Mouse (Mus musculus) cerebellum, adult 2 months (tissue): ENCODE measurements at regions not wholly inside any gene's neighbourhood (a gene's known extent, or its start where the extent isn't known, plus 50 kb on each side); places are given as distances from the start of the nearest gene placed in this dataset.

Experiments used
- DNase-seq, 2 experiments: peaks; one replicate each; pipeline ENCODE4 v3.0.0; 2021
- H3K27ac ChIP-seq: fragments of 200-500 bp; 2 replicates; pipeline ENCODE4 v1.5.1; 2012; ENCODE audit warnings: low read length, control low read depth, inconsistent platforms; ENCODE audit not compliant: insufficient read depth
- H3K27me3 ChIP-seq: fragments of 200-500 bp; 2 replicates; pipeline ENCODE4 v1.6.1; 2012; ENCODE audit warnings: inconsistent platforms, mild to moderate bottlenecking, low read length, moderate library complexity; ENCODE audit not compliant: control insufficient read depth, insufficient read depth
- H3K4me1 ChIP-seq: fragments of 200-500 bp; 2 replicates; pipeline ENCODE4 v1.6.1; 2011; ENCODE audit warnings: low read length; ENCODE audit not compliant: control insufficient read depth, insufficient read depth
- H3K4me3 ChIP-seq: fragments of 200-500 bp; replicated peaks from 2 replicates; pipeline ENCODE3; 2011; ENCODE audit warnings: mild to moderate bottlenecking, low read depth, low read length, control low read depth; ENCODE audit not compliant: insufficient read depth
- CTCF ChIP-seq: fragments of 200-500 bp; IDR thresholded peaks from 2 replicates; pipeline ENCODE4 v1.5.1; 2011; ENCODE audit warnings: low read depth, mild to moderate bottlenecking, control low read depth, low read length, moderate library complexity, borderline replicate concordance; ENCODE audit not compliant: insufficient read depth
- POLR2A ChIP-seq: fragments of 200-500 bp; IDR thresholded peaks from 2 replicates; pipeline ENCODE4 v1.6.1; 2011; ENCODE audit warnings: low read length, control low read depth, borderline replicate concordance; ENCODE audit not compliant: insufficient read depth
- WGBS: fragments of 180-500 bp; shearing (Covaris S2); methylation state at CpG from one replicate; pipeline ENCODE4 v1.1.7; 2018; 5-methylcytosine and 5-hydroxymethylcytosine counted together

- no peaks in the 10 kb centered on the region for H3K27me3 ChIP-seq
- TF ChIP-seq POLR2A (no peak), CTCF (no peak)
- 80% methylated on average over 8 of the region's 8 CpGs for WGBS
- H3K4me3 ChIP-seq, result no peak overlapping the region
- no peak for DNase-seq
- peaks cover 5% of the 10 kb centered on the region; the same call in 1 of the 2 replicates for H3K4me1 ChIP-seq
- no peak overlapping the region for H3K27ac ChIP-seq
Observed at GRCm38 (mm10) chr4:125318293-125318692, 172.2 kb upstream of the Grik3 start.

GRCm38 (mm10) chr4:125316876-125317275, 173.6 kb upstream of the Grik3 start:
- no peak for TF ChIP-seq POLR2A
- no peak for TF ChIP-seq CTCF
- Histone ChIP-seq H3K4me1 (peaks cover 5% of the 10 kb centered on the region; the same call in 1 of the 2 replicates), H3K27me3 (no peaks in the 10 kb centered on the region), H3K4me3 (no peak overlapping the region), H3K27ac (no peak overlapping the region)
- 73% methylated on average over 3 of the region's 3 CpGs for WGBS
- DNase-seq, result no peak

- TF ChIP-seq CTCF (no peak), POLR2A (no peak)
- H3K27ac ChIP-seq, result no peak overlapping the region
- 6% methylated on average over 6 of the region's 6 CpGs for WGBS
Observed at GRCm38 (mm10) chr4:125315818-125316217, 174.7 kb upstream of the Grik3 start.

GRCm38 (mm10) chr4:125313892-125314291, 176.6 kb upstream of the Grik3 start:
- whole genome bisulfite sequencing, result 96% methylated on average over 3 of the region's 3 CpGs
- DNase-seq, result no peak
- Histone ChIP-seq H3K4me3 (no peak overlapping the region), H3K4me1 (peaks cover 5% of the 10 kb centered on the region; the same call in 1 of the 2 replicates), H3K27ac (no peak overlapping the region), H3K27me3 (no peaks in the 10 kb centered on the region)
- TF ChIP-seq POLR2A (no peak), CTCF (no peak)

More at GRCm38 (mm10) chr4:125315818-125316217, 174.7 kb upstream of the Grik3 start:
- Histone ChIP-seq H3K27me3 (no peaks in the 10 kb centered on the region), H3K4me3 (no peak overlapping the region), H3K4me1 (peaks cover 5% of the 10 kb centered on the region; the same call in 1 of the 2 replicates)
- DNase-seq, result peak; percentile 12 to 23

GRCm38 (mm10) chr4:125313252-125313651, 177.2 kb upstream of the Grik3 start:
- H3K4me3 ChIP-seq, result no peak overlapping the region
- H3K4me1 ChIP-seq, result peaks cover 5% of the 10 kb centered on the region; the same call in 1 of the 2 replicates
- no peak overlapping the region for H3K27ac ChIP-seq
- no peak for TF ChIP-seq POLR2A
- no peak for TF ChIP-seq CTCF
- WGBS, result 35% methylated on average over 11 of the region's 11 CpGs
- no peak for DNase-seq
- no peaks in the 10 kb centered on the region for H3K27me3 ChIP-seq

GRCm38 (mm10) chr4:125308171-125308570, 180.5 kb upstream of the Zc3h12a start:
- Histone ChIP-seq H3K27me3 (no peaks in the 10 kb centered on the region; the same call in 1 of the 2 replicates), H3K27ac (no peak overlapping the region), H3K4me3 (no peak overlapping the region), H3K4me1 (no peaks in the 10 kb centered on the region)
- TF ChIP-seq CTCF (no peak), POLR2A (no peak)
- no peak for DNase-seq
- 20% methylated on average over 8 of the region's 8 CpGs for WGBS

- no peak overlapping the region for H3K27ac ChIP-seq
- no peaks in the 10 kb centered on the region; the same call in 1 of the 2 replicates for H3K27me3 ChIP-seq
- 85% methylated on average over 6 of the region's 6 CpGs for WGBS
- H3K4me1 ChIP-seq, result no peaks in the 10 kb centered on the region
- TF ChIP-seq POLR2A (no peak), CTCF (no peak)
- no peak overlapping the region for H3K4me3 ChIP-seq
- no peak for DNase-seq
Observed at GRCm38 (mm10) chr4:125305766-125306165, 178.1 kb upstream of the Zc3h12a start.

- 77% methylated on average over 7 of the region's 7 CpGs for WGBS
Observed at GRCm38 (mm10) chr4:125302660-125303059, 175.0 kb upstream of the Zc3h12a start.

More at GRCm38 (mm10) chr4:125302660-125303059, 175.0 kb upstream of the Zc3h12a start:
- no peak for TF ChIP-seq CTCF
- TF ChIP-seq POLR2A, result no peak
- H3K27me3 ChIP-seq, result no peaks in the 10 kb centered on the region; the same call in 1 of the 2 replicates
- H3K4me3 ChIP-seq, result no peak overlapping the region
- H3K27ac ChIP-seq, result no peak overlapping the region
- H3K4me1 ChIP-seq, result no peaks in the 10 kb centered on the region
- no peak for DNase-seq
